Mouse (Mus musculus) CD8-positive naive resting alpha-beta T cell, adult 2 months (primary cell): Measurements from ENCODE around the gene Nubpl.

Source experiments
- DNase-seq, 2 experiments: peaks; one replicate each; pipeline ENCODE4 v3.0.0; 2022; ENCODE audit warnings: low read depth in 2 of 2, low spot score in 2 of 2

The Nubpl gene

DNA sequence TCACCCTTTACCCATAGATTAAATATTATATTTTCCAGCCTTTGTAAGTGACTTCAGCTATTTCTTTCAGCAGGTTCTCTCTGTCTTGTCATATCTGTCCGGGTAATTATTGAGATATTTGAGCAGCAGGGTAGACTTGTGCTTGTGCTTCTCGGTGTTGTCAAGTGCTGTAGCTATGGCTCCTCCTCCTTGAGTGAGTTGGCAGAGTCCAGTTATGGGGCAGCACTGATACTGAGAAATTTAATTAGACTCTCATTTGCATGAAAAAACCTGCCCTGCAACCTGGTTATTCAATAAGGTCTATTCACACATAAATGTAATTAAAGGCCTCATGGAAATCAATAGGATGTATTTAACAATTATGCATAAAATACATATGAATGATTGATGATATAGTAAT is 145.2 kb downstream of the Nubpl start:
- DNase-seq = no peak

DNA sequence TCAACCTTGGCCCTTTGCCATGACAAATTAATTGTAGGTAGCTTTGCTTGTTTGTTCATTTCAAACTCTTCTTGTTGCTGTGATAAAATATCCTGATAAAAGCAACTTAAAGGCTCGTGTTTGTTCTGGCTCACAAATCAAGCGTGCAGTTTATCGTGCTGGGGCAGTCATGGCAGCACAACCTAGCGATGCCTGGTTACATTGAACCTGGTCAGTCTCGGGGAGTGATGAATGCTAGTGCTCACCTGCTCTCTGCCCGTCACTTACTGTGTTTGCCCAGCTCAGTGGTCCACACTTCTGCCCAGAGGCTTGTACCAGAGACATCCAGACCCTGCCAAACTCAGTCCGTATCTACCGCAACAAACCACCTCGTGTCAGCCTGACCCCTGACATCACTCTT is 149.9 kb downstream of the Nubpl start:
- no peak for DNase-seq

DNA sequence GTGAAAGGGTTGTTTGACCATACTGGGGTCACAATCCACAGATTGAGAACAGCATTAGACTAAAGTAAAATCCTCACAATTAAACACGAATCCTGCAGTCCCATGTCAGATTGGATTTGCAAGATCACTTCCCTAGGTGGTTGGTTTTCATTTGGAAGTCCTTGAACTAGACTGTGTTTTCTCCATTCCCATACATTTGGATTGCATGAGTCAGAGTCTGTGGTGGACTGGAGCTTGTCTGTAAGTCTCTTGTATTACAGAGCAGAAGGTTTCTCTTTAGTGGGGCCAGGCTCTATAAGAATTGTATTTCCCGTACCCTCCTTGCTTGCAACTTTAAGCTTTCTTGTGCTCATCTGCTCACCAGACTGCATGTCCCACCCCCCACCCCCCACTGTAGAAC is 151.0 kb downstream of the Nubpl start:
- DNase-seq = no peak

DNA sequence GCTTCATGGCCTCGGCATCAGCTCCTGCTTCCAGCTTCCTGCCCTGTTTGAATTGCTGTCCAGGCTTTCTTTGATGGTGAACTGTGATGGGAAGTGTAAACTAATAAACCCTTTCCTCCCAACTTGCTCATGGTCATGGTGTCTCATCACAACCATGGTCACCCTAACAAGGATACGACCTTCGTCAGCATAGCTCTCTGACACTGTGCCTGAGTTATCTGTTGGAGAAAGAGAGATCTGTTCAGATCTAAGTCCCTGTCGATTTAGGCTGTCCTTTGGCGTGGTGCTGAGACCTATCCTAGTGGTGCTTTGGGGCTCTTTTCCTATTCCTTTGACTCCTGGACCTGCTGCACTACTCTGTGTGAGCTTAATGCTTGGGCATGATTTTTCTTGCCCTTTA is 156.6 kb downstream of the Nubpl start:
- DNase-seq = no peak

DNA sequence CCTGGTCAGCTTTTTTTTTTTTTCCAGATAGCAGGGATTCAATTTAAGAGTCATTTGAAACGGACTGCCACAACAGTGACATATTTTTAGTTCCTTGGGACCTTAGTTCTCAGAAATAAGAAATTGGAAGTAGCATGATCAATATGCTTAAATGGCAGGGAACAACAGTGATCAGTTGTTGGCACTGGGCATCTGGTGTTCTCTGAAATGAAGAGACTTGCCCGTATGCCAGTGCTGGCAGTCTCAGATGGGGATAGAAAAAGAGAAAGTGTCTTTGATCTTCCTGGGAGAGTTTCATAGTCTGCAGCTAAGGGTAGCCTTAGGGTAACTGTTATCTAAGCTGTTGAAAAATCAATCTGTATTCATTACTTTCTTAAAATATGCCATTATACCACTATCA is 170.6 kb downstream of the Nubpl start:
- DNase-seq = no peak

DNA sequence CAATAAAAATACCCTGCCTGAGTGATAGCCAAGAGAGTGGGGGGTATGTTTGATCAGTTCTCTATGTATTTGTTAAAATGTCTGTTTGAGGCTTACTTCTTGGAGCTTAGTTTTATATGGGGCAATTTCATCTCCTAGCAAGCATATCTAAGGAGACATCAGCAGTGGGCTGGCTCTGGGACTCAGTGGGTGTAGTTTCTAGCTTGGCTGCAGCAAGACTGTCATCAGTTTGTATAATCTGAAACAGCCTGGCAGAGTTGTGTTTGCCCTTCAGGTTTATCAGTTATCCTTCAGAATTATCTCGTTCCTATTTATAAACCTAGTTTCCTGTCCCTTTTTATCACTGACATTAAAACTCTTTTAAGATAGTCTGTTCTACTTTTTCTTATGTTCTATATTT is 175.3 kb downstream of the Nubpl start:
- no peak for DNase-seq

DNA sequence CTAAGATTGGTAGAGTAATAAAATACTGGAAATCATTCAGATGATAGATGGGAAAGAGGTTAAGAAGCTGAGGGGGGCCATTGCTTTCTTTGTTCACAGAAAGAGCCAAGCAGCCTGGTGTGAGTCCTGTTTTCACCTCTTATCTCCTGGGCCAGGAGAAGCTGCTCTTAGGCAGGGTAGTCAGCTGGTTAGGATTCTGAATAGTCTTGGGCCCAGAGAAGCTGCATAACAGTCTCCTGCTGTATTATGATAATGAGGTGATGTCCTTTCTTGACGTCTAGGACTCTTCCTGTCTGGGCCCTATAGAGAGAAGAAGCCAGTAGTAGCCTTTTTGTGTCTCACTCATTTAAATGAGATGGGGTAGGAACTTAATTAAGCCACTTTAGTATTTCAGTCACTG is 178.8 kb downstream of the Nubpl start:
- no peak for DNase-seq

DNA sequence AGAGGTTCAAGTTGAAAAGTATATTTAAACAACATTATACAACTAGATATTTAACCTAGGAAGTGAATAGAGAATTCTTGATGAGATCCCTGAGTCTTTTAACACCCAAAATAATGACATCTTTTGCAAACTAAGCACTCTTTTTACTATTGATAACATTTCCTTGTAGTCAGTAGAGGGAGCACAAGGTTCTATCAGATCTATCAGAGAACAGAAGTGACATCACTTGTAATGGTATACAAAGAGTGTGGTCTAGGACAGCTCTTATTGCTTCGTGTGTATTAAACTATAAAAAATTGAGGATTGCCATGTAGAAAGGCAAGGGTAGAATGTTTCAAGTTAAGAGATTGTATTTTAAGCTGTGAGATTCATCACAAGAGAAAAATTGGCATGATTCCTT is 183.7 kb downstream of the Nubpl start:
- DNase-seq = no peak

DNA sequence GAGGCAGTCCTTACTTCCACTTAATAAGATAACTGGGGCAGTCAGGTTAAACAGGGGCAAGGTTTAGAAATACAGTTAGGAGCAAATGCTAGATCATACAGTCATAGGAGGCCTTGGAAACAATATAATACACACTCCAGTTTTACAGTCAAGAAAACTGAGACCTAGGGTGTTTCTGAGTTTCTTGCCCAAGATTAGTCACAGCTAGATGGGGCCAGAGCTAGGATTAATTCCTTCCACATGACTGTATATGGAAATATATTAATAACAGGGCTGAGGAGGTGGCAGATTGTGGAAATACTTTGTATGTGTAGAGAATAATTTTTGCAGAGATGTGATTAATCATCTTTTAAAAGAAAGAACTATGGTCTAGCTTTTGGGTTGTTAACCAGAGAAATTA is 186.9 kb downstream of the Nubpl start:
- no peak for DNase-seq

DNA sequence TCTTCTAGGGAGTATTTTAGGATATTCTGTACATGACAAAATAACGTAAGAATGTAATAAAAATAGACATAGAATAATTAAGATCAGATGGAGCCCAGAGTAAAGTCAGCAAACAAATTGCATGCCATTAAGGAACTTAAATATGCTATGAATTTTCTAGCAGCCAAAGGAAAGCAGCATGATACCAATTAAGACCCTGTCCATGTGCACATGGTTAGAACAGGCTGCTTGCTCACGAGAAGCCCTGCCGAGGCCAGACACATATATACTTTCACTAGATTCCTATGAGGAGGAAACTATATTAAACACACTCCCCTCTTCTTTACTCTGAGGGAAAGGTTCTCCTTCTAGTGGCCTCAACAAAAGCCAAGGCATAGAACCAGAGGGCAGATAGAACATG is 189.3 kb downstream of the Nubpl start:
- no peak for DNase-seq

DNA sequence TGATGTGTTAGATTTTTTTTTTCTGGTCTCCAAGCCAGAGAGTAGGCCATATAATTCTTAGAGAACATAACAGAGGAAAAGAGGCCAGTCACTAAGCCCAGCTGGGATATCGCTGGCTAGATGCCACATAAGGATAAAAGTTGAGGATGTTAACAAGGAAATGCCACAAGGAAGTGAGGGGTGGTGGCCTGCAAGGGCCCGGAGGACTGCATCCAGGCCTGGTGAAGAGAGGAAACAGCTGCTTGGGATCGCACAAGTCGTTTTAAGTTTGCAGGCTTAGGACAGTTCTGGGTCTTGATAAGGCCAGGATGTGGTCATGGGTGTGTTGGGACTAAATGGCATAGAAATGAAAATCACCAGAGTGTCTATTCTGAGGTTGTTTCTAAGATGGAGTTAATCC is 191.0 kb downstream of the Nubpl start:
- no peak for DNase-seq

DNA sequence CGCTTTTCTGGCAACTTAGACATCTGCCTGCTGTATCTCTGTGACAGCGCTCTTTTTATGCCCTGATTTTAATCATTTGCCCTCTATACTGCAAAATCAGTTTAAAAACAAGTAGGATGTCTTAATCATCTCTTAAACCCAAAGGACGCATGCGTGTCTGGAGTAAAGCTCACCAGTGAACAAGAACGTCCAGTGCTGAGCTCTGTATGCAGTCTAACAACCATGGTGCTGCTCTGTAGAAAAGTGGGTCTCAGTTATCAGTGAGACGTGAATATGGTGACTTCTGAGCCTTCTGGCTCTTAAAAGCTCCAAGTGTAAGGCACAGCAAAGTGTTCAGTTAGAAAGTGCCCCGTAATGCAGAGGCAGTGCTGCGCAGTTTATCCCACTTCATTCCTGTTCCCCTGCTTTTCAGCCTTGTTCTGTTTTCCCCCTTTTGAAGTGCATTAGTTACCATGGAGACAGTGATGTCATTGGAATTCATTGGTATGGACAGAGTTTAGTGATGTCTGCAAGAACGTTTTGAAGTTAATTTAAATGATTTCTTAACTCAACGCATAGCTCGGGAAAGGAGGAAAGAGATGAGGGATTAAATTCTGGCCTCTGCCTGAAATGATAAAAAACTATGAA is 191.5 kb downstream of the Nubpl start:
- no peak for DNase-seq

DNA sequence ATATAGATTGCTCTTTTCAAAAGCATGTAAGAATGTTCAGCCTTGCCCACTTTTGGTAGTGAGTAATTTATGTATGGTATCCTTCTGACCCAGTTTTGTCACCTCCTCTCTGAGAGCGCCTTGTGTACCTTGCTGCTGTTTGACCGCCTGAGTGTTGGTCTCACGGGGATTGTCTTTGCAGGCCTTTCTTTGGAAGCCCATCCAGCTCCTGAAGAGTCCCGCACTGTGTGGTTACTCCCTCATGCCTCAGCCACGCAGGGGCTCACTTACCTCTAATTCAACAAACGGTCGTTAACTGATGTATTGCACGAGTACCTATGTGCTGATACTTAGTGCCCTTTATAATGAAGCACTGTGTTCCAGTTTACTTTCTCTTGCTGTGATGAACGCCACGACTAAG is 192.1 kb downstream of the Nubpl start:
- no peak for DNase-seq

DNA sequence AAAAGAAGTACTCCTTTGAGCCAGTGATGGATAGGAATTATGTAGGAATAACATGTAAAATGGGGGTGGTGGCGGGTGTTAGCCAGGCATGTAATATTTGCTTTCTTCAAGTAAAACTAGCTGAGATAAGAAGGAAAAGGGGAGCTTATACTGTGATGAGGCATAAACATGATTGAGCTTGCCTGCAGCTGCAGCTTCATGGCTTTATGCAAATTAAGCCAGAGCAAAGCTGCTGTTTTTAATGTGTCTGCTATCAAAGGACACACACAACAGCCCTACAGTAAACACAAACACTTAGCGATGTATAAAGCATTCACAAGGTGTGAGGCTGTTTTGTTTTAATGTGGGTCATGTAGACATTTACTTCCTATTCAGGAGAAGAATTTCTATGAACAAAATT is 196.4 kb downstream of the Nubpl start:
- DNase-seq = no peak

DNA sequence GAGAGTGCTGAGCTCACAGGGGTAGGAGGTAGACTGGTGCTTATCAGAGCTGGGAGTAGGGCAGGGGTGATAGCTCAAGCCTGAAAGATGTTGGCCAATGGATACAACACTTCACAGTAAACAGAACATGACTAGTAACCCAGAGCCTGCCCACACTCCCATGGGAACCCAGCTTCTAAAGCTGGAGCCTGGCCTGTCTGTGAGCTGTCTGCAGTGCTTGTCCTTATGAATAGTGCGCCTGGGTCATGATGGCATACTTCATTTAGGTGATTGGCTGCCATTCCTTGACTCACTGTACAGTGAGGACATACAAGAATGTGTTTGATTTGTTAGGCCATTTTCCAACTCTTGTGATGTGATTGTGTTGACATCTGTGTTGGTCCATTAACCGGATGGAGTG is 200.5 kb downstream of the Nubpl start:
- DNase-seq = no peak

DNA sequence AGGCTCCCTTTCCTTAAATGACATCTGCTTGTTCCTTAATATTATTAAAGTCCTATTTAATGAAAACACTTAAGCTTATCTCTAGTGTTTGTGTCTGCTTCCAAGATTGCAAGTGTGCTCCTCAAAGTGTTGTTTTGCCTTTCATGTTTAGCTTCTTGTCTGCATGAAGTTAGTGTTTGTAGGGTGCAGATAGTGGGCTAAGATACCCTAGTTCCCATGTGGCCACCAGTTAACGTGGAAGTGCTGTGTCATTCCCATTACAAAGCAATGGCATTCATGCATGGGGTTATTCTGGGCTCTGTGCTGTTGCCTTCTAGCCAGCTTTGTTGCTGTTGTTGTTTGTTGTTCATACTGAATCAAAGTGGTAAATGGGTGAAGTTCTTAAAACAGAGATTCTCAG is 201.1 kb downstream of the Nubpl start:
- no peak for DNase-seq

DNA sequence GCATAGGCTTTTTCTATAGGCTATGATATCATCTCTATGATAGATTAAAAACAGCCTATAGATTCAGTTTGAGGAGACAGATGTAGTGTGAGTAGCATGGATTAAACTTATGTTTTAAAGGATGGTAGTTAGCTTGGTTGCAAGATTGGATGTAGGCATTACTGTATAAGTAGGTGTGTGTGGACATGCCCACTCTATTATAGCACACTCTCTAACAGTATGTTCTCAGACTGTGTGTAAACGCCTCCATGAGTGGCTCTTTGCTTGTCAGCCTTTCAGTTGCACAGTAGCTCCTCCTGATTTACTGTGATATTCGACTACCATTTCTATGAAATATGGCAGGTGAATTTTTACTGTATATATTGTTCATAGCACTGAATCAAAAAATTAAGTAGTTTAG is 205.4 kb downstream of the Nubpl start:
- no peak for DNase-seq

DNA sequence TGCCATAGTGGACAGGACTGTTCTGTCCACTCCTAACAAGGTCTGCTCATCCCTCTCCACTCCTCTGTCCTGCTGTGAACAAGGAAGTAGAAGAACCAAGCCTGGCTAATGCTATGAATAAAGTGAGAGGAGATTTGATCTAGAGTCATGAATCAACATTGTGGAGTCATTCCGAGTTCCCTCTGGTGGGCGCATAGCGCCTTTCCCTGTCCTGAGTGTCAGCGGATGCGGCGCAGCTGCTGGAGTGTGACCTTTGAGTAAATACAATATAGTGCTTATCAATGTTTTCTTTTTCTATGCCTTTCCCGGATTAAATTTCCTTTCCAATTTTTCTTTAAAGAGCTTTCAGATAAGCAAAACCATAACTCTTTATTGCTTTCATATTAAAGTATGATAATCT is 208.8 kb downstream of the Nubpl start:
- DNase-seq = no peak

DNA sequence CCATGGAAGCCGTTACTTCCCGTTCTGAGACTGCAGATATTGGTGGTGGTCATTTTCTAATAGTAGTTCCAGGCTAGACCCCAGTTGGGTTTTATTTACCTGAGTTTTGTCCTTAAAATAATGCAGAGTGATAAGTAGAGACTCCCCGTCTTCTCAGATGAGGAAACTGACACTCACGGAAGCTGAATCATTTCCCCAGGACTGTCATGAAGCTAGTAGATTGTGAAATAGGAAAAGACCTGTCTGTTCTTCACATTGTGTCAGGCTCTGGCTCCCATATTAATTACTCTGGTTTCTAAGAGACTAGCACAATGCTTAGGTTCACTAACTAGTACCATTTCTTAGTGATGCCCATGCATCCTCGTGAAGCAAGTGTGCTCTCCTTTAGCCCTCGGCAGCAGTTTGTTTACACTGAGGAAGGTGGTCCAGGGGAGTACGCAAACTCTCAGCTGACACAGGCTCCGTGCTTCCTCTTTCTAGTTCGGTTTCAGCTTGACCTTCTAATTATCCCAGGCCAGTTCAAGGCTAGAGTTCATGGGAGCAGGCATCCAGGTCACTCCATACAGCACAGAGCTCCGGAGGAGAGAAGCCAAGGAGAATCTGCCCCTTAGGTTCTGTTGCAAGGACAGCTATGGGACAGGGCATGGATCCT is 209.9 kb downstream of the Nubpl start:
- no peak for DNase-seq

DNA sequence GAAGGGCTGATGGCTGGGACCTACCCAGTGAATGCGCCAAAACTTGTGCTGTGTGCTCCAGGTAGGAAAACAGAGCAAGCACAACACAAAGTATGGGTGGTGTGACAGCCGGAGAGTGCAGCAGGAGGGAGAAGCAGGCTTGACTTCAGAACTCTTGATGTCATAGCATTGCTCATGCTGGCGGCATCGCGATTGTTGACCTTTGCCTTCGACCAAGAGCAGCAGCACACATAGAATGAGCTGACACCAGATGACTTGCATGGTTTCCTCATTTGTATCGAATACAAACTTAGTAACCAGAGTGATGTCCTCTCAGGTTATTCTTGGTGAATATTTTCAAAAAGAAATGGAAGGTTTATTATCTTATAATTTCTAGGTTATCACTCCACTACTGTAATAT is 211.1 kb downstream of the Nubpl start:
- DNase-seq = no peak

DNA sequence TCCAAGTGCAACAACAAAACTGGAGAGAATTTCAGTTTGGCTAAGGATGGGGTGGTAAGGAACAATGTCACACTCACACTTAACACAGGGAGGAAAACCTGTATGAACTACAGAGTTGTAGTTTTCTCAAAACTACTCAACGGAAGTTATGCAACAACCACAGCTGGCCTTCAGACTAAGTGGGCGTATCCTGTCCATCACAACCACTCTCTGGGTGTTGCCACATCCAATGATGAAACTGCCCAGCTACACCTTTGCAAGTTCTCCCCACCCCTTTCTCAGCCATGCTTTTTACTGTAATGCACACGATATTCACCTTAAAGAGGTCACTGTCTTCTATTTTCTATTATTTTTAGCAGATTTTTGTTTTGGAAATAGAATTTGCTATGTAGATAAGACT is 217.3 kb downstream of the Nubpl start:
- no peak for DNase-seq

DNA sequence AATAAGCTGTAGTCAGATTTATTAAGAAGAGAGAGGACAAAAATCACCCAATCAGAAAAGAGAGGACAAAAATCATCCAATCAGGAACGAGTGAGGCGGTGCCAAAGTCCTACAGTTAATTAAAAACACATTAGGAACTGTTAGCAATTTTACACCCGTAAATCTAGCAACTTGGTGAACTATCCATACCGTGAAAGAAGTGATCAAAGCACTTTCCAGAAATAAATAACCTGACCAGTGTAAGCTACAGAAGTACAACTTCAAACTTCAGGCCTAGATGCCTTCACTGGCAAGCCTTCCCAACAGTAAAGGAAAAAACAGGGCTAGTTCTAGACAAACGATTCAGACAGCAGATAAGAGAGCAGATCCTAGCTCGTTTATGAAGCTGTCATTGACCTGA is 220.1 kb downstream of the Nubpl start:
- DNase-seq = no peak

DNA sequence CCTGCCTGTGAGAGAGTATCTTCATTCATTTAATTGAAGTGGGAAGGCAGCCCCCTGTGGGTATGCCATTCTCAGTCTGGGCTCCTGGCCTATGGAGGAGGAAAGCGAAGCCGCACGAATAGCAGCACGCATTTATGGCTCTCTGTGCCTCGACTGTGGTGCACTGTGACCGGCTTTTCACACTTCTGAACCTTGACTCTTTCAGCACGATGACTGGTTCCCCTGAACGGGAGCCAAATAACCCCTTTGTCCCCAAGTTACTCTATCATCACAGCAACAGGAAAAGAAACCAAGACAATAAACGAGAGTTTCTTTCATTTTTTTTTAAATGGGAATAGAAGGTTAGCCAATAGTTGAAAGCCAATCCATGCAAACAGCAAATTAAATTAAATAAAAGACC is 220.9 kb downstream of the Nubpl start:
- no peak for DNase-seq
